Mouse (Mus musculus) brain, embryonic 14.5 days (tissue): ENCODE measurements at regions not wholly inside any gene's neighbourhood (a gene's known extent, or its start where the extent isn't known, plus 50 kb on each side); places are given as distances from the start of the nearest gene placed in this dataset.

Source experiments
- CTCF ChIP-seq: fragments of 200-500 bp; IDR thresholded peaks from 2 replicates; pipeline ENCODE4 v1.5.1; 2012; ENCODE audit warnings: inconsistent platforms, mild to moderate bottlenecking, moderate library complexity, borderline replicate concordance; ENCODE audit not compliant: insufficient read depth, insufficient read length; ENCODE audit errors: extremely low read depth
- POLR2A ChIP-seq: fragments of 200-500 bp; IDR thresholded peaks from 2 replicates; pipeline ENCODE4 v1.6.1; 2012; ENCODE audit warnings: mild to moderate bottlenecking, inconsistent platforms, borderline replicate concordance; ENCODE audit not compliant: poor library complexity, insufficient read depth, insufficient read length, severe bottlenecking; ENCODE audit errors: extremely low read depth

DNA sequence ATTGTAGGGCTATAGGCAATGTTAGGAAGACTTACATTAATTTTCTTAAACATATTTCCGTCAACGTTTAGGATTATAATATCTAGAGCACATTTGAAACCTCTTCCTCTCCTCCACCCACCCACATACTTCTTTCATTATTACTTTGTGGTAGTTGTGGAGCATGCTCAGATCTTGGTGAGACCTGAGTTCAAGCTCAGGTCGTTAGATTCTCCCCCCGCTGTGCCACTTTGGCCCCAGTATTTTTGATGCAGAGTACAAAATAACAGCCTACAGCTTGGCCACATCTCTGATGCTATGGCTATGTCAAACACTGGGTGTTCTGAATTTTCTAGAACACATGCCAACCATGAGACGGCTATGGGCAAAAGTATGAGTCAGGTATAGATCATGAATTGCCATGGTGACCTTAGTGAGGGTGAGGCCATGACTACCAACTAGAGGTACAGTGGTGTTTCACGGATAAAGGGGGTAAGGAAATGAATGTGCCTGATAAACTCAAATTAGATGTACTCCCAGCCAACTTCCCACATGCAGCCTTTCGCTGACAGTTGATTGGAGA, 68.5 kb upstream of the H2afz start:
- TF ChIP-seq CTCF = no peak
- no peak for TF ChIP-seq POLR2A
